Mouse (Mus musculus) granulocyte monocyte progenitor cell, adult 5-6 weeks (primary cell): ENCODE data around the gene Fzd5. TPM values are rescaled to one million over a fixed set of nuclear protein-coding genes. Genes with fewer than 3 reads are reported as not detected.

ENCODE experiments used
- ATAC-seq: replicated peaks from 2 replicates; pipeline ENCODE4 v1.8.0; 2016; ENCODE audit warnings: mild to moderate bottlenecking, moderate TSS enrichment, inconsistent platforms; ENCODE audit not compliant: poor library complexity, severe bottlenecking
- total RNA-seq, 2 experiments: library from RNA; stranded (forward) in 1 of 2; stranded (reverse) in 1 of 2; fragments of 200-712, 200-1000 nt in 1 of 2; fragments of >200 nt in 1 of 2; fragmentation: Nextera tagmentation in 1 of 2; gene quantifications; 2 replicates each; pipeline ENCODE4 v1.2.3; 2014 to 2017

The Fzd5 gene
- 1.2 and 1.6 TPM in 2 replicates for total RNA-seq (2014; fragmentation: Nextera tagmentation)
- 1.1 and 1.2 TPM in 2 replicates for total RNA-seq (2017)

DNA sequence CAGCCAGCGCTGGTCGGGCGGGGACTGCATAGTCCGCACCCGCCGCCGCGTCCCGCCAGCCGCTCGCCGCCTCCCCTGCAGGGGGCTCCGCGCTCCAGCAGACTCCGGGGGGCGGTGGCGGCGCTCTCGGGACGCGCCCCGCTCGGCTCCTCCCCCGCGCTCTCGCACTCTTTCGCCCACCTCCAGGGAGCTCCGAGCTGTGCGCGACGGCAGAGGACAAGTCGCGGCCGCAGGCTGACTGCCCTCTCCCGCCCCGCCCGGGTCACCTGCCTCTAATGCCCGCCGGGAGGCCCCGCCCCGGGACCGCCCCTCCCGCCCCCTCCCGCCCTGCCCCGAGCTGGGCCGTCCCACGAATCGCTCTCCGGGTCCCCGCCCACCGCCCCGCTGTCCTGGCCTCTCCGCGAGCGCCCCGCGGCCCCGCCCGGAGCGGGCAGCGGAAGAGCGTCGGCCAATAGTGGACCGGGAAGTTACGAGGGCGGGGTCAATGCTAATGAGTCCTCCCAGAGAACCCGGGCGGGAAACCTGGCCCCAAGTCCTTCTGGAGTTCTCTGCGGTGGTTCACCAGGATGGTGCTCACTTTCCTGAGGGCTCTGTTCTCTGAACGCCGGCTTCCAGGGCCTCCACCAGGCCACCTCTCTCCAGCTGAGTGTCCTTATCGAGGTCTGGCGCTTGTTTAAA lies at the start of gene Fzd5:
Gene Fzd5 (minus strand): TSS at position 250 of the 678 bp plus-strand sequence.
- peak; percentile 68 for ATAC-seq

DNA sequence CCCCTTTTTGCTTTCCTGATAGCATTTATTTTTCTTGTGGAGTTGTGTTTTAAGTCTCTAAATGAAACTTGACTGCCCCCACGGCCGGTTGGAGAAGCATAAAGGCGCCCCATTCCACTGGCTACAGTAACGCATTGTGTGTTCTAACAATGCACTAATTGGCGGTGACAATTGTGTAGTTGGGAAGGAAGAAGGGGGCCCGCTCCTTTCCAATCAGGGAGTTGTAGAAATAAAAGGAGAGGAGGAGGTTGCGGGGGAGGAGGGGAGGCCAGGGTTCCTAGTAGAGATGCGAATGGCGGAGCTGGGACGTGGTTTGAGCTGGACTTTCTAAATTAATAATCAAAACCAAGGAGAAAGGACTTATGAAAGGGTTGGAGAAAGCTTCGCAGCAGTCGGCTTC lies 42.3 kb upstream of the Fzd5 start:
- ATAC-seq, result no peak

GRCm38 (mm10) chr1:64779415-64779814 lies 41.9 kb upstream of the Fzd5 start:
- ATAC-seq, result no peak; the same call in 1 of the 2 replicates

DNA sequence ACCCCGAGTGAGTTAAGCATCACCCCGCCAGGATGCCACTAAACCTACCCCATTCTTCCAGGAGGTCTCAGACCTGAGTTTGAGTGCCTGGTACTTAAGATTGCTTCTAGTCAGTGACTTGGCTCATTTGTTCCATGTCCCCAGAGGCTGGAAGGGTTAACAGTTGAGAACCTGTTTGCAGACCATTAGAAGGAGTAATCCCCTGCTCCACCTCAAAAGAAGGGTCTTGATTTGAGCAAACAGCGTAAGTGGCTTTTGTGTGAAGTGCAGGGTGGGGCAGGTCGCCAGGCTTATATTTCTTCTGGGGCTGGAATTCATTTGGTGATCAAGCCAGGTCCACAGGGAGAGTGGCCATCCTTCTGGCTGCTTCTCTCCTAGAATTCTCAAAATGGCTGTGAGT lies 35.8 kb upstream of the Fzd5 start:
- ATAC-seq, result no peak

GRCm38 (mm10) chr1:64770169-64770568 lies 32.6 kb upstream of the Fzd5 start:
- no peak for ATAC-seq

DNA sequence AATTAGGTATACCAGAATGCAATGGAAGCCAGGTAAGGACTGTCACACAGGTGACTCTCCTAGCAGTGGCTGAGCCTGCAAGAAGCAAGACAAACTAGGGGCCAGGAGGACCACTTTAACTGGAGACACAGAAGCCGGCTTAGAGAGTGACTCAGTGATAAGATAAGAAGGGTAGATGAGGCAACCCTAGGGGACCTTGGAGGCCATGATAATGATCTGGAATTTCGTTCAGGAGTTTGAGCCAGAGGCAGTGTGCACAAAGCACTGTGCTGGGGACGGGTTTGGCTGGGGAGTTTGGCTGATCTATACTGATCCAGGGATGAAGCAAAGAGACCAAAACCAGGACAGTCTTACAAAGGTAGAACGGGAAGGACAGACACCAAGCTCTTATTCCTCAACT lies 24.1 kb upstream of the Fzd5 start:
- ATAC-seq, result no peak

DNA sequence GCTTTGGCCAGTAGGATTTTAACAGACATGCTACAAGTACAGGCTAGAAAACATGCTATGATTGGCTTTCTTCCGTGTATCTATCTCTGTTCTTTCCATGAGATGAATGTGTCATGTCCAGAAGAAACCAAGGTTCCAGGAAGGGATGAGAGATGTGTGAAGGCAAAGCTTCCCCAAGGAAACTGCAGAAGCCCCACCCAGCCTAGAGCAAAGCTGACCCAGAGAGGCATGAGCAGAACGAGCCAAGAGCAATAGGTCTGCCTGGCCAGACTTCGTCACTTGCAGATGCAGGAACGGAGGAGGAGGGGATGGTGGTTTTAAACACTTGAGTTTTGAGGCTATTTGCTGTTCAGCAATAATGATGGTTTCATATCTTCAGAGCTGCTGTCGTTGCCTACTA lies 20.2 kb upstream of the Fzd5 start:
- ATAC-seq, result no peak

GRCm38 (mm10) chr1:64757254-64757653 lies 19.7 kb upstream of the Fzd5 start:
- no peak for ATAC-seq

DNA sequence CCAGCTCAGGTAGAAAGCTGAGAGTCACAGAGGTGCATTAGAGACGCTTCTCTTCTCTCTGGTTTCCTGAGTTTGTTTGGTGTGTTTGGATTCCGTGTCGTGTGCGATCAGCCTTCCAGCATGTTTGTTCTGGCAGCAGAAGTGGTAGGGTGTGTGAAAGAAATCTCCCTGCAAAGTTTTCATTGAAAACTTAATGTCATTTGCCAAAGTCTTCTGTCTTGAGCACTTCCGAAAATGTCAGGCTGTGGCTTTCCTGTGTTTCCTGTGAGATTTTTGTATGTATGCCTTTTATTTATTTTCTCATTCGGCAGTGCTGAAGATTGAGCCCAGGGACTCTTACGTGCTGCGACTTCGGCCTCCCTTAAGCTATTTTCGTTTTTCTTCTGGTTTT lies 19.1 kb upstream of the Fzd5 start:
- no peak for ATAC-seq

GRCm38 (mm10) chr1:64755971-64756639 lies 18.6 kb upstream of the Fzd5 start:
- ATAC-seq, result peak; percentile 70

- ATAC-seq, result no peak
Observed at GRCm38 (mm10) chr1:64754658-64755057, 17.1 kb upstream of the Fzd5 start.

- ATAC-seq, result no peak
Observed at GRCm38 (mm10) chr1:64753668-64754067, 16.1 kb upstream of the Fzd5 start.

GRCm38 (mm10) chr1:64753109-64753508 lies 15.6 kb upstream of the Fzd5 start:
- peak; percentile 81 for ATAC-seq

- ATAC-seq, result no peak
Observed at GRCm38 (mm10) chr1:64744616-64745015, 7.1 kb upstream of the Fzd5 start.

DNA sequence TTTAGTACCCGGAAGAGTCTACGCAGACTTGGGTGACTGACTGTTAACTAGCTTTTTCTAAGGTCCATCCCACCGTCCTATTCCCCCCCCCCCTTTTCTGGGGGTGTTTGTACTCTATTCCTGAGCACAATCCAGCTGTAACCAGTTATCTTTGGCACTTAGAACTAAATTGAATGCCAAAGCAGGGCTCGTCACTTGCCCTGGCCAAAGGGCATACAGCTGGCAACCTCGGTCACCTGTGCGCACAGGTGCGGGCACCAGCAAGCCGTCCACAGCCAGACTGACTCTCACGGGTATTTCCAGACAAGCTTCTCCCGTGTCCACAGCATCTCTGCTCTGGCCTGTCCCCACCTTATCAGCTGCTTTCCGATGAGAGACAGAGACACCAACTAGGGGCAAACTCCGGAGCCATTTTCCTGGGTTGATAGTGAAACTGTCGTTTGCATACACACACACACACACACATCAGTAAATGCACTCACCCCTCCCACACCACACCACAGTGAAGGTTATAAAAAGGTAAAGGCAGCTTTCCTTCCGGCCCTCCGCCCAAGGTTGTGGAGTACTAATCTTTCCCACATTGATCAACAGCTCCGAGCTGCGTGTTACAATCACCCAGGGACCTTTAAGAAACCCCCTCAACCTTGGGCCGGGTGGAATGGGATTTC lies 5.3 kb upstream of the Fzd5 start:
- ATAC-seq, result no peak

DNA sequence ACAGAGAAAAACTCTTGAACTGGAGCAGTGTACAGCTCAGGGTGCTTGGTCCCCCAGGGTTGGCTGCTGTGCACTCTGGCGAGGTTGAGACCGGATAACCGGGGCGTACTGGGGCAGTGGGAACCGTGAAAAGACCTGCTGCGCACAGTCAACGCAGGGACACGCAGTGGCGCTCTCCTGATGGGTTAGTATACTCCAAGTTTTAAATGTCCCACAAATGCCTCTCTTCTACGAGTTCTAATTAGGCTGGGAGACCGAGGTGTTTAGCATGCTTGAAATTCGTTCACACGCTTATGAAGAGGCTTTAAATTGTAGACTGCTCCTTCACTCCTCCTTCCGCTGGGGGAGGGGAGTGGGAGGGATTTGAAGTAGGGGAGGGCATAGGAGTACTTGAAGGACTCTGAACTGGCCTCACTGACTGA lies 1.1 kb upstream of the Fzd5 start:
- ATAC-seq, result peak; percentile 24

GRCm38 (mm10) chr1:64738180-64738555 lies 617 bp upstream of the Fzd5 start:
- ATAC-seq, result 0 out of 2 replicates have a peak, but pooled peaks have one; percentile 8

DNA sequence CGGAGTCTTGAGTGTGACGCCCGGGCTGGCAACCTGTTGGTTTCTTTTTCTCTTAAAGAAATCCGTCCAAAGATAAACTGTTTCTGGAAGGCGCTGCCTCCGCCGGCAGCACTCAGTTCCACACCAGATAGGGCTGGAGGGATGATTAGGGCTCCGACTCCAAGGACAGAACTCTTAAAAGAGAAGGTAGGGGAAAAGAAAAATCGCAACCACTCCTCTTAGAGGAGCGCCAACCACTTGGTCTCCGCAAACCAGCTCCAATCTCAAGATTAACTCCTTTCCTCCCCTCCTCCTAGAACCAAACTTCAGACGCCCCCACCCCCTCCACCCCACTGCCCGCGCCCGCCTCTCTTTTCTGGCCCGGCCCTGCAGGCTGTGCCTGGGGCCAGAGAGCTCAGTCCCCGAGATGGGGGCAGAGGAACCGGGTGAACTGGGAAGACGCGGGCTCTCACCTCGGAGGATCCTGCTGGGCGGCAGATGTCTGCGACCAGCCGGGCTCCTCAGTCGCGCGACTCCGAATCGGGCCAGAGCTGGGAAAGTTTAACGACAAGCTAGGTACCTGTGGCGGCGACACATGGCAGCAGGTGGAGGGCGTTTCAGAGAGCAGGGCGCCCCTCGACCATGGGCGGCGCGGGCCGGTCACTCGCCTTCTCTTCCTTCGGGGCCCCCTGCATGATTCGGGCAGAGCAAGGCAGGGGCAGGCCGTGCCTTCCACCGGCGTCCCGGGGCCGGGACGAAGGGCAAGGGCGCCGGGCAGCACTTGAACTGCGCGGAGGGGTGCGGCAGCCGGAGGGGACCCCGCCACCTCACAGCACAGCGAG lies 660 bp downstream of the Fzd5 start:
- ATAC-seq, result no peak

- peak; percentile 18 for ATAC-seq
Observed at GRCm38 (mm10) chr1:64735781-64736680, 1.5 kb downstream of the Fzd5 start.
